Mouse (Mus musculus) thymus, adult 2 months (tissue): Measurements from ENCODE around the gene Ift88.

ENCODE experiments used
- CTCF ChIP-seq: fragments of 200-500 bp; IDR thresholded peaks from 2 replicates; pipeline ENCODE4 v1.5.1; 2012; ENCODE audit warnings: mild to moderate bottlenecking, control low read depth, low read length, moderate library complexity, borderline replicate concordance; ENCODE audit not compliant: control insufficient read depth, poor library complexity, insufficient read depth; ENCODE audit errors: extremely low read depth
- POLR2A ChIP-seq: fragments of 200-500 bp; IDR thresholded peaks from 2 replicates; pipeline ENCODE4 v1.6.1; 2012; ENCODE audit warnings: mild to moderate bottlenecking, low read length, control low read depth, moderate library complexity; ENCODE audit not compliant: control insufficient read depth, poor library complexity, insufficient read depth; ENCODE audit errors: extremely low read depth

- no peak for TF ChIP-seq CTCF
- TF ChIP-seq POLR2A: no peak
Measured at GRCm38 (mm10) chr14:57402815-57403214, 21.0 kb upstream of the Ift88 start.
